Mouse (Mus musculus) ES-CJ7 (cell line): ENCODE results near the gene Zbtb9.

Experiments
- DNase-seq: peaks from one replicate; pipeline ENCODE4 v3.0.0; 2011; ENCODE audit warnings: low read depth, low spot score

The Zbtb9 gene

GRCm38 (mm10) chr17:27011998-27012672 is 39.2 kb downstream of the Zbtb9 start:
- DNase-seq: peak; percentile 88

GRCm38 (mm10) chr17:27012909-27013308 is 39.9 kb downstream of the Zbtb9 start:
- DNase-seq: no peak

- peak; percentile 95 for DNase-seq
Measured at GRCm38 (mm10) chr17:27017564-27018499, 44.9 kb downstream of the Zbtb9 start.

GRCm38 (mm10) chr17:27018555-27019196 is 45.7 kb downstream of the Zbtb9 start:
- no peak for DNase-seq

- no peak for DNase-seq
Measured at GRCm38 (mm10) chr17:27021076-27021475, 48.1 kb downstream of the Zbtb9 start.

- DNase-seq: no peak
Measured at GRCm38 (mm10) chr17:27021736-27022135, 48.8 kb downstream of the Zbtb9 start.

GRCm38 (mm10) chr17:27023342-27023741 is 50.4 kb downstream of the Zbtb9 start:
- no peak for DNase-seq

- no peak for DNase-seq
Measured at GRCm38 (mm10) chr17:27025326-27025902, 52.4 kb downstream of the Zbtb9 start.

- no peak for DNase-seq
Measured at GRCm38 (mm10) chr17:27025951-27026350, 53.0 kb downstream of the Zbtb9 start.

GRCm38 (mm10) chr17:27027460-27028283 is 54.7 kb downstream of the Zbtb9 start:
- peak; percentile 73 for DNase-seq

- peak; percentile 88 for DNase-seq
Measured at GRCm38 (mm10) chr17:27028284-27028795, 55.4 kb downstream of the Zbtb9 start.

GRCm38 (mm10) chr17:27028909-27029308 is 55.9 kb downstream of the Zbtb9 start, which contains the start of gene Bak1:
Gene Bak1 (minus strand): TSS chr17:27029009.
- no peak for DNase-seq

- no peak for DNase-seq
Measured at GRCm38 (mm10) chr17:27029431-27029830, 56.5 kb downstream of the Zbtb9 start.

GRCm38 (mm10) chr17:27030896-27031295 is 57.9 kb downstream of the Zbtb9 start:
- DNase-seq: no peak

GRCm38 (mm10) chr17:27032328-27032727 is 59.4 kb downstream of the Zbtb9 start:
- DNase-seq: peak; percentile 72

- peak; percentile 96 for DNase-seq
Measured at GRCm38 (mm10) chr17:27032869-27033268, 59.9 kb downstream of the Zbtb9 start.

GRCm38 (mm10) chr17:27036465-27036864 is 63.5 kb downstream of the Zbtb9 start:
- DNase-seq: no peak

- peak; percentile 89 for DNase-seq
Measured at GRCm38 (mm10) chr17:27038335-27039050, 65.5 kb downstream of the Zbtb9 start.

- DNase-seq: peak; percentile 90
Measured at GRCm38 (mm10) chr17:27039432-27040102, 66.6 kb downstream of the Zbtb9 start.
